Mouse (Mus musculus) left cerebral cortex, postnatal 10 days (tissue): ENCODE results near the gene Sik3. TPM values are rescaled to one million over a fixed set of nuclear protein-coding genes. Genes with fewer than 3 reads are reported as not detected.
A peak's percentile ranks its signal among the peaks of the same experiment; 100 is the strongest.

Experiments used
- DNase-seq, 2 experiments: peaks; one replicate each; pipeline ENCODE4 v3.0.0; 2021 to 2022; ENCODE audit warnings: low spot score in 2 of 2, mixed read lengths in 1 of 2; ENCODE audit errors: extremely low spot score in 1 of 2
- intact Hi-C: fragments of 180-260 bp; cut with DNase I; formaldehyde crosslinking; loops from one replicate; pipeline ENCODE4 v1.15.1; 2025
- total RNA-seq, 2 experiments: library from RNA; stranded (reverse); gene quantifications; 2 replicates each; pipeline ENCODE4 v1.2.3; 2021

Sik3 gene
- total RNA-seq, 2 experiments from 2014 or later, result 77.0 to 82.3 TPM

- intact Hi-C loops, result no loop called here
- no peak for DNase-seq
Observed at GRCm38 (mm10) chr9:46158273-46158813, 145.7 kb downstream of the Sik3 start.

GRCm38 (mm10) chr9:46163430-46163829 is 150.8 kb downstream of the Sik3 start:
- no peak for DNase-seq
- intact Hi-C loops, result no loop called here

GRCm38 (mm10) chr9:46168802-46169201 is 156.2 kb downstream of the Sik3 start:
- intact Hi-C loops, result no loop called here
- DNase-seq, result no peak

DNA sequence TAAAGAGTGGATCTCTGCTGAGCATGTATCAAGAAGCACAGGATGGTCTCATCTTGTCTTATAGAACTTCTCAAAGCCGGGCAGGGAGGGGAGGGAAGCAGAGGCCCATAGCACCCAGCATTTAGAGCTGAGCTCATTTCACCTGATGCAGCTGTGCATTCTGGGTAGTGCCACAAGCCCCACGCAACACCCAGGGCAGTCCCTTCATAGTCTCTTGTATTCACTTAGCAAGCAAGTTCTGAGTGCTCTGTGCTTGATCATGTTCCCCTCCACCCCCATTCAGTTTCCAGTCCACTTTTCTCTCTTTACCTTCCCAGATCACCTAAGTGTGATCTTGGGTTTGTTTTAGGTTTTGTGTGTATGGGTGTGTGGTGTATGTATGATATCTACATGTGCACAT is 159.6 kb downstream of the Sik3 start:
- intact Hi-C loops, result no loop called here
- DNase-seq, result no peak

- no peak for DNase-seq
- intact Hi-C loops, result no loop called here
Observed at GRCm38 (mm10) chr9:46172953-46173352, 160.3 kb downstream of the Sik3 start.

DNA sequence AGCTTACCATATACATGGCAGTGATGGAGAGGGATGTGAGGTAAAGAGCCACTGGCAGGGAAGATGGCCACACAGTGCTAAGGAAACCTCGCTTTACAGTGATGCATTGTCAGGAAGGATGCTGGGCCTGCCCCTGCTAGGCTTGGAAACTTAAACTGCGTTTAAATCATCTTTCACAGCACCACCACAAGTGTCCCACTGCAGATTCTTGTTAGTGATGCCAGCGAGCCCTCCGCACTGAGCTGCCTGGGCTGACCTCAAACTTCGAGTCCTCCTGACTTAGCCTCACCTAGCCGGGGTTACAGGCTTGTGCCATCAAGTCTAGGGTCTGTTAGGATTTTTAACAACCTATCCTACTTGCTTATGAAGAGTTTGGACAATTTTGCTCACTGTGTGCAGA is 161.3 kb downstream of the Sik3 start:
- intact Hi-C loops, result no loop called here

DNA sequence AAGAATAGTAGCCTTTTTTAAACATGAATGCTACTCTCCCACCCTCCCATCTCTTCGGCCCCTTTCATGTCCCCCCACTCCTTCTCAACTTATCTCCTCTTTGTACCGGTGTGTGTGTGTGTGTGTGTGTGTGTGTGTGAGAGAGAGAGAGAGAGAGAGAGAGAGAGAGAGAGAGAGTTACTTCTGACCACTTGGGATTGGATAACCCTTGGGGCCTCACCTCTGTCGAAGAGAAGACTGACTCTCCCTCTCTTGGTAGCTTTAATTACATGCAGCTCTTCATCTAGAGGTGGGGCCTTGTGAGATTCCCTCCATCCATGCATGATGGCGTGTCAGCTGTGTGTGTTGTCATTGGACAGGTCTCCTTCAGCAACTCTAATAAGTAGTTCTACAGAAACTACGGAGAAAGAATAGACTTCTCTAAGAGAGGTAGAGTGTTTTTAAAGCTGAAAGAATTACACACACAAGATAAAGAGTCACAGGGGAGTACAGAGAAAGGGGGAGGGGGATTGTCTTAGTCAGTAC is 162.2 kb downstream of the Sik3 start:
- no peak for DNase-seq
- intact Hi-C loops, result no loop called here

More for the DNA sequence above, 161.3 kb downstream of the Sik3 start:
- no peak for DNase-seq

- no peak for DNase-seq
- intact Hi-C loops, result no loop called here
Observed at GRCm38 (mm10) chr9:46175300-46175699, 162.7 kb downstream of the Sik3 start.

GRCm38 (mm10) chr9:46175938-46176375 is 163.3 kb downstream of the Sik3 start:
- intact Hi-C loops, result no loop called here
- no peak for DNase-seq

- intact Hi-C loops, result no loop called here
- DNase-seq, result no peak
Observed at GRCm38 (mm10) chr9:46176613-46177012, 164.0 kb downstream of the Sik3 start.

DNA sequence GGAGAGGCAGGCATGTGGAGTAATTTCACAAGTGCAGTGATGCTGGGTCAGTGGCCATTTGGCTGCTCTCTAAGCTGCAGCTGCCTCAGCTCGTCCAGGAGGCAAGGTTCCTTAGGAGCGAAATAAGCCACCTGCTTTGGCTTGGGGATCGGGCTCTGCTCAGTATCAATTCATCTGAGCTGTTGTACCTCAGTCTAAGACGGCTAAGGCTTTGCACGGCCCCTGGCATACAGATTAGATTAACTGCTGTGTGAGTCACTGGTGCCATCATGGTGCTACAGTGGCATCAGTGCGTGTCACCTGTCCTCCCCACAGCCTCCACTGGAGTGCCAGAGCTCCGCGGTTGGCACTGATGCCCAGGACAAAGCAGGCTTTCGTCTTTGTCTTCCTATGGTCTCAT is 166.0 kb downstream of the Sik3 start:
- no peak for DNase-seq
- intact Hi-C loops, result no loop called here

DNA sequence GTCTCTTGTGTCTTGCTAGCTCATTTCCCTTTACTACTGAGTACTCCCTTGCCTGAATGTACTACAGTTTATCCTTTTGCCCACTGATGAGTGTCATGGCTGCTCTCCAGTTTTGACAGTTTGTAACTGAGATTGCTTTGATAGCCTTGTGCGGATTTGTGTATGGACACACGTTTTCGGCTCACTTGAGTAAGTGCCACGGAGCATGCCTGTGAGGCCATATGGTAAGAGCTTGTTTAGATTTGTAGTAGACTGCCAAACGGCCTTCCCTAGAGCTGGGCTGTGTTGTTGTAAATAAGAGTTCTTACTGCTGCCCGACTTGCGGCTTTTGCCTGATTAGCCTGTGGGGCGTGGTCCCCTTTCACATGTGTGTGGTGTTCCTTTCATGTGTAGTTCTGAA is 168.7 kb downstream of the Sik3 start:
- DNase-seq, result no peak
- intact Hi-C loops, result loop anchor here (10.0 kb wide), 1 partner anchor 86 kb away; no protein-coding TSS in a partner anchor

DNA sequence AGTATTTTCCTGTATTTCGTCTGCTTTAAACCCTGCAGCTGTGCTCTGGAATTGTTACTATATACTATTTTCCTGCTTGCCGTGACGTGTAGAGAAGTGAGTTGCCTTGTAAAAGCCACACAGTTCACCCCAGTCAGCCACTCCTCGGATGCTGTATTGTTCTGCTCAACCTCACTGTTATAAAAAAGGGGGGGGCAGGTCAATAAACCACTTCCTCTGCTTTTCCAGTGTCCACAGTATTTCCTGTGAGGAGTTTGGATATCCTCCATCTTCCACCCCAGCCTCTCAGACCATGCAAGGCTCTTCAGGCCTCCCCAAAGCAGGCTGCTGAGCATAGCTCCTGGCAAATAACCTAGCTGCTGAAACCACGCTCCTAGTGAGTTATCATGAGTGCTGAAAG is 171.9 kb downstream of the Sik3 start:
- intact Hi-C loops, result loop anchor here (10.0 kb wide), 1 partner anchor 90 kb away; no protein-coding TSS in a partner anchor

GRCm38 (mm10) chr9:46185191-46185590 is 172.6 kb downstream of the Sik3 start:
- intact Hi-C loops, result loop anchor here (10.0 kb wide), 1 partner anchor 90 kb away; no protein-coding TSS in a partner anchor
- no peak for DNase-seq

More for the DNA sequence above, 171.9 kb downstream of the Sik3 start:
- no peak for DNase-seq

DNA sequence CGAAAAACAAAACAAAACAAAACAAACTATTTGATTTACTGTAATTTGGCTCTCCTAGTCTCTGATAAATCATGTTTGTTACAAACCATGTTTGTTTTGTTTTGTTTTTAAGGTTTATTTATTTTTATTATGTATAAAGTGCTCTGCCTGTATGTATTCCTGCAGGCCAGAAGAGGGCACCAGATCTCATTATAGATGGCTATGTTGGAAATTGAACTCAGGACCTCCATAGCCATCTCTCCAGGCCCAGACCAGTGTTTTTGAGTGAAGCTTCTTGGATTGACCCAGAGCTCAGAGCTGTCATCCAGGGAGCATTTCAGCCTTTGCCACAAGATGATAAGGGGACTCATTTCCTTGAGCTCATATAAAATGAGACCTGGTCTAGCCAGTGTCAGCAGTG is 173.8 kb downstream of the Sik3 start:
- intact Hi-C loops, result loop anchor here (10.0 kb wide), 1 partner anchor 92 kb away; no protein-coding TSS in a partner anchor
- DNase-seq, result no peak

- intact Hi-C loops, result loop anchor here (10.0 kb wide), 1 partner anchor 94 kb away; no protein-coding TSS in a partner anchor
- DNase-seq, result no peak
Observed at GRCm38 (mm10) chr9:46188370-46188769, 175.8 kb downstream of the Sik3 start.

- no peak for DNase-seq
Observed at GRCm38 (mm10) chr9:46188956-46189355, 176.3 kb downstream of the Sik3 start.

DNA sequence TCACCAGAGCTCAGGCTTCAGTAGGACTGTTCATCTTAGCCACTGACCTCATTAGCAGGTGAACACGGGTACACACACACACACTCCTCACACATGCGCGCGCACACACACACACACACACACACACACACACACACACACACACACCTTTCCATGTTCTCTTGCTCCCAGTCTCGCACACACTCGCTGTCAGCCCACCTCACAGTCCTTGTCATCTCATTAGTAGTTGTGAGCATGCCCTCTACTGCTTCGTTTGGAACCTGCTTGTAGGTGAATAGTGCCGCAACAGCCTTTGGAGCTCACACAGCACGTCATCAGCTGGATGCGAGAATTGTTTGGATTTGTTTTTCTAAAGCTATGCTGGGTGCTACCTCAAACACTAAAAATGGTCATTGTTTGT is 176.8 kb downstream of the Sik3 start:
- intact Hi-C loops, result loop anchor here (10.0 kb wide), 1 partner anchor 95 kb away; no protein-coding TSS in a partner anchor

More at GRCm38 (mm10) chr9:46188956-46189355, 176.3 kb downstream of the Sik3 start:
- intact Hi-C loops, result loop anchor here (10.0 kb wide), 1 partner anchor 94 kb away; no protein-coding TSS in a partner anchor

GRCm38 (mm10) chr9:46191234-46191633 is 178.6 kb downstream of the Sik3 start:
- DNase-seq, result no peak
- intact Hi-C loops, result loop anchor here (2.0 kb wide), 1 partner anchor 186 kb away; no protein-coding TSS in a partner anchor

More for the DNA sequence above, 176.8 kb downstream of the Sik3 start:
- DNase-seq, result no peak

DNA sequence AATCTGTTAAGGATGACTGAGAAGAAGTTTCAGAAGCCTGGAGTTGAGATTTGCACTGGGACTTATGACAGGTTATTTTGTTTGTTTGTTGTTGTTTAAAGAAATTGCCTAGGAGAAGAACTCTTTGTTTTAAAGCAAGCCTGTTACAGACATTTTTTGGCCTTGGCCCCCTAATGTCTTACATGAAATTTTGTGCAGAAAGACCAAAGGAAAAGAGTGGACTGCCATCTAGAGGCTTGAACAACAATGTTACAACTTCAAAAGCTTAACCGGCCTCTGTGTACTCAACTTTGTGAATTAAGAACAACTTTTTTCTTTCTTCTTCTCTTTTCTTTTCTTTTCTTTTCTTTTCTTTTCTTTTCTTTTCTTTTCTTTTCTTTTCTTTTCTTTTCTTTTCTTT is 179.0 kb downstream of the Sik3 start:
- peak in 1 of 2 experiments; percentile 41 for DNase-seq

More for the DNA sequence above, 179.0 kb downstream of the Sik3 start:
- intact Hi-C loops, result loop anchor here (2.0 kb wide), 1 partner anchor 187 kb away; no protein-coding TSS in a partner anchor
